Mouse (Mus musculus) MEL (cell line): ENCODE measurements around the gene Cwc25.

Source experiments
- CHD1 ChIP-seq: IDR thresholded peaks from 2 replicates; pipeline ENCODE4 v1.6.1; 2012; ENCODE audit warnings: low read depth, mild to moderate bottlenecking, inconsistent platforms, low read length, improper control_type of control experiment
- CTCF ChIP-seq, 3 experiments: IDR thresholded peaks in 2 of 3; conservative IDR thresholded peaks in 1 of 3; 2 replicates each; pipeline ENCODE4 v1.5.1; 2011 to 2012; ENCODE audit warnings: low read length in 3 of 3, low read depth in 2 of 3, mild to moderate bottlenecking in 2 of 3, improper control_type of control experiment in 1 of 3, inconsistent platforms in 1 of 3, mixed read lengths in 1 of 3, moderate library complexity in 1 of 3; ENCODE audit not compliant: control insufficient read depth in 1 of 3, insufficient read depth in 1 of 3, poor library complexity in 1 of 3, severe bottlenecking in 1 of 3
- HCFC1 ChIP-seq: IDR thresholded peaks from 2 replicates; pipeline ENCODE4 v1.6.1; 2012; ENCODE audit warnings: low read depth, mild to moderate bottlenecking, inconsistent platforms, low read length, improper control_type of control experiment, moderate library complexity
- MAFK ChIP-seq: IDR thresholded peaks from 2 replicates; pipeline ENCODE4 v1.6.1; 2011; ENCODE audit warnings: low read depth, mild to moderate bottlenecking, low read length, improper control_type of control experiment, borderline replicate concordance
- POLR2A ChIP-seq, 2 experiments: IDR thresholded peaks; 2 replicates each; pipeline ENCODE4 v1.6.1; 2011 to 2012; ENCODE audit warnings: low read length in 2 of 2, mild to moderate bottlenecking in 2 of 2, control low read depth in 1 of 2, improper control_type of control experiment in 1 of 2, low read depth in 1 of 2, moderate library complexity in 1 of 2; ENCODE audit not compliant: control insufficient read depth in 1 of 2, insufficient read depth in 1 of 2, poor library complexity in 1 of 2
- POLR2AphosphoS2 ChIP-seq: IDR thresholded peaks from 2 replicates; pipeline ENCODE4 v1.6.1; 2011; ENCODE audit warnings: low read length, improper control_type of control experiment
- TAL1 ChIP-seq: IDR thresholded peaks from 2 replicates; pipeline ENCODE4 v1.6.1; 2012; ENCODE audit warnings: mild to moderate bottlenecking, inconsistent platforms, low read length, moderate library complexity, mixed read lengths
- TCF12 ChIP-seq: IDR thresholded peaks from 2 replicates; pipeline ENCODE4 v1.6.1; 2014; ENCODE audit warnings: low read depth, mild to moderate bottlenecking, inconsistent platforms, low read length, improper control_type of control experiment, moderate library complexity

GRCm38 (mm10) chr11:97776497-97777128 is 10.3 kb upstream of the Cwc25 start:
- TF ChIP-seq TAL1 (no peak), POLR2AphosphoS2 (peak; percentile 98), POLR2A (IDR thresholded peaks at IDR 0.05; ENCODE audit: control insufficient read depth in 1 of 2, insufficient read depth in 1 of 2, low read depth in 1 of 2, low read length in 2 of 2, poor library complexity in 1 of 2) (peak; percentile 63 to 93; a peak in 3 of 4 replicates), MAFK (peak; percentile 40; the same call in 1 of the 2 replicates), CHD1 (no peak), TCF12 (no peak), HCFC1 (no peak), CTCF (IDR thresholded peaks at IDR 0.05 in 2 of 3, conservative IDR thresholded peaks at IDR 0.05 in 1 of 3; ENCODE audit: control insufficient read depth in 1 of 3, insufficient read depth in 1 of 3, low read depth in 2 of 3, low read length in 3 of 3, poor library complexity in 1 of 3, severe bottlenecking in 1 of 3) (no peak)
